Mouse (Mus musculus) megakaryocyte, embryonic 14.5 days (primary cell): Measurements from ENCODE around the gene Megf9.

ENCODE experiments used
- FLI1 ChIP-seq: IDR thresholded peaks from 2 replicates; pipeline ENCODE4 v1.6.1; 2012; ENCODE audit warnings: low read length, inconsistent platforms, mixed read lengths
- GATA1 ChIP-seq: IDR thresholded peaks from 3 replicates; pipeline ENCODE4 v1.6.1; 2012; ENCODE audit warnings: mixed read lengths, low read length, inconsistent platforms, borderline replicate concordance

- TF ChIP-seq GATA1, result no peak
- TF ChIP-seq FLI1, result no peak
Observed at GRCm38 (mm10) chr4:70509987-70510386, 24.8 kb downstream of the Megf9 start.
